Mouse (Mus musculus): Measurements from ENCODE around the gene 1700025G04Rik.
A peak's percentile ranks its signal among the peaks of the same experiment; 100 is the strongest.

The 1700025G04Rik gene

GRCm38 (mm10) chr1:152096045-152096444 is 6.1 kb upstream of the 1700025G04Rik start:
- Histone ChIP-seq H3K9me3 (ENCODE audit: low read length) (no peaks in the 10 kb centered on the region), H3K27me3 (ENCODE audit: insufficient read depth, low read length) (peaks cover 12% of the 10 kb centered on the region), H3K36me3 (ENCODE audit: insufficient read depth, low read length) (no peaks in the 10 kb centered on the region), H3K4me3 (replicated peaks; ENCODE audit: low read length) (no peak overlapping the region), H3K4me1 (replicated peaks; ENCODE audit: low read depth, low read length) (peaks cover 7% of the 10 kb centered on the region)
- TF ChIP-seq NANOG (IDR thresholded peaks at IDR 0.05; ENCODE audit: borderline replicate concordance, low read length) (no peak), POU5F1 (IDR thresholded peaks at IDR 0.05; ENCODE audit: borderline replicate concordance, low read length) (no peak), CTCF (conservative IDR thresholded peaks at IDR 0.05; ENCODE audit: low read length) (no peak)

DNA sequence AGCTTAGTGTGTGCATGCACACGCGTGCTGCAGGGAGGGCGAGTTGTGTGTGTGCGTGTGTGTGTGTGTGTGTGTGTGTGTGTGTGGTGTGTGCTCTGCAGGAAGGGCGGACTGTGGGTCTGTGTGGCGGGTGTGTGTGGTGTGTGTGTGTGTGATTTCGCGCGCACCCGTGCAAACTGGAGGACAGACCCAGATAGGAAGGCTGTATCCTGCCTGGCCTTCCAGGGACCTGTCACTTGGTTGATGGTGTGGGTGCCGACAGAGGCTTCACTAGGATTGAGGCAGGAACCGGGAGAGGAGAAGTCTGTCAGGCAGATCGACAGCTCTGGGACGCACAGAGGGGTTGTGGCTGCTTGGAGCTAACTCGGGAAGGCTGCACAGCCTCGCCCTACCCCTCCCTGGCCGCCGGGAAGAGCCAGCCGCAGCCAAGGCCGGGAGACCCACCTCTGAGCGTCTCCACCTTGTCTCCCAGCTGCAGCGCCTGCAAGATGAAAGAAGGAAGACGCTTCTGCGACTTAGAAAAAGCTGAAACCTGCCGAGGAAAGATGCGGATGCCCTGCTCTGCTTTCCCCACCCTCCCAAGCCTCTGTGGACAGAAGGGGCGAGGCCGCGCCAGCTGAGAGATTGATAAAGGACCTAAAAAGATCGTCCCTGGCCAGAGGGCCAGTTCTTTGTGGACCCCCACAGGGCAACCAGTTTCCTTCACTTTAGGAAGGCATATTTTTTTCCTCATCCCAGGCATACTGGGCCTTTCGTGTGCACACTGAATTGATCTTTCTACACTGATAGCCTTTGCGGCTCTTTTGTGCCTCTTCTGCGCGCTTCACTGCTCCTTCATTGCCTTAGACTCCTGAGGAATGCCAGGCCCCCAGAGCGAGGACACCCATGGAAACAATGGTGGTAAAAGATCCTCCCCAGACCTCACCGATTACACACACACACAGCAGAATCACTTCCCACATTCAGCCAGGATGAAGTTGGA is 930 bp upstream of the 1700025G04Rik start:
- H3K36me3 ChIP-seq (ENCODE audit: insufficient read depth, low read length) = no peaks in the 10 kb centered on the region
- H3K4me3 ChIP-seq (replicated peaks; ENCODE audit: low read length) = peak overlapping the region; percentile 96
- TF ChIP-seq NANOG (IDR thresholded peaks at IDR 0.05; ENCODE audit: borderline replicate concordance, low read length) (no peak), POU5F1 (IDR thresholded peaks at IDR 0.05; ENCODE audit: borderline replicate concordance, low read length) (no peak), CTCF (conservative IDR thresholded peaks at IDR 0.05; ENCODE audit: low read length) (no peak)
- peaks cover 44% of the 10 kb centered on the region for H3K4me1 ChIP-seq (replicated peaks; ENCODE audit: low read depth, low read length)
- peaks cover 26% of the 10 kb centered on the region for H3K27me3 ChIP-seq (ENCODE audit: insufficient read depth, low read length)
- H3K9me3 ChIP-seq (ENCODE audit: low read length) = no peaks in the 10 kb centered on the region

DNA sequence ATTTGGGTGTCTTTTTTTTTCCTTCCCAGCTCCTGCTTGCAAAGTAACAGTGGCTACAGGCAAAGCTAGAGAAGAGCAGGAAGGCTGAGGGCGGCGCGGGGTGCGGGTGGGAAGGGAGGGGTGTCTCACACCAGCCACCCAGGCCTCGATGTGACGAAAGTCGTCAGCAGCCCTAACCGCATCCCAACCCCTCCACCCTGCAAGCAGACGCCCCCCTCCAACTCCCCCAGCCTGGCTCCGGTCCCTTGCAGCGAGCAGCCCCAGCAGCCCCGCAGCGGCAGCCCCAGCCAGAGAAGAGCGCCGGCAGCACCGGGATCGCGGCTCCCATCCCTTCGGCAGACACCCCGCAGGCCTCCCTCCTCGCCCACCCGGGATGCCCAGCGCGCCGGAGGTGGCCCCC is 399 bp downstream of the 1700025G04Rik start:
- peaks cover 56% of the 10 kb centered on the region for H3K4me1 ChIP-seq (replicated peaks; ENCODE audit: low read depth, low read length)
- H3K36me3 ChIP-seq (ENCODE audit: insufficient read depth, low read length) = no peaks in the 10 kb centered on the region
- TF ChIP-seq POU5F1 (IDR thresholded peaks at IDR 0.05; ENCODE audit: borderline replicate concordance, low read length) = no peak
- TF ChIP-seq NANOG (IDR thresholded peaks at IDR 0.05; ENCODE audit: borderline replicate concordance, low read length) = no peak
- no peak for TF ChIP-seq CTCF (conservative IDR thresholded peaks at IDR 0.05; ENCODE audit: low read length)
- H3K4me3 ChIP-seq (replicated peaks; ENCODE audit: low read length) = peak overlapping the region; percentile 96
- H3K27me3 ChIP-seq (ENCODE audit: insufficient read depth, low read length) = peaks cover 19% of the 10 kb centered on the region
- H3K9me3 ChIP-seq (ENCODE audit: low read length) = no peaks in the 10 kb centered on the region

DNA sequence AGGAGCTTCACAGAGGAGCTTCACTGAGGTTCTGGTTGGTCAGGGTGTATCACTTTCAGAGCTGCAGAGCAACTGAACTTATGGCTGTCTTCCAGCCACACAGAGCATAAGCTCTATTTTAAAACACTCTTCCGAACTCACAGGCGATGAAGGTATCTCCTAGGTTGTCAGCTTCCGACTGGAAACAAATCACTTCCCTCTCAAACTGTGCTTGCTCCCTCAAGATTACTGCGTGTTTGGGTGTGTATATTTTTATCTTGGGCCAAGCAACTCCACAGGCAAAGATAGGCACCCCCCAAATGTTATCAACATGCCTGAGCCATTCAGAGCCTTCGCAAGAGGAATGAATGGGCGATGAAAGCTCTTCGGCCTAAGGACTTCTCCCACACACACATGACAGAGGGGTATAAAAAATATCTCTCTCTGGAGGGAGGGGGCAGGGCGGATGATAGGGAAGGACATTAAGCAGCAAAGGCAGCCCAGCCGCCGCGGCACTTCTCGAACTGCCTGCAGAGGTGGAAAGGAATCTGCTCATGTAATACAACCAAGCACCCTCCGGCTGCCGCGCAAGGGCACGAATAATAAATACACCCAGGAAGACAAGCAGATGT is 1.0 kb downstream of the 1700025G04Rik start:
- Histone ChIP-seq H3K9me3 (ENCODE audit: low read length) (no peaks in the 10 kb centered on the region), H3K4me1 (replicated peaks; ENCODE audit: low read depth, low read length) (peaks cover 62% of the 10 kb centered on the region), H3K27me3 (ENCODE audit: insufficient read depth, low read length) (peaks cover 19% of the 10 kb centered on the region), H3K4me3 (replicated peaks; ENCODE audit: low read length) (peak overlapping the region; percentile 96), H3K36me3 (ENCODE audit: insufficient read depth, low read length) (no peaks in the 10 kb centered on the region)
- TF ChIP-seq CTCF (conservative IDR thresholded peaks at IDR 0.05; ENCODE audit: low read length) (no peak), NANOG (IDR thresholded peaks at IDR 0.05; ENCODE audit: borderline replicate concordance, low read length) (no peak)

GRCm38 (mm10) chr1:152088030-152088429 is 1.9 kb downstream of the 1700025G04Rik start:
- Histone ChIP-seq H3K9me3 (ENCODE audit: low read length) (no peaks in the 10 kb centered on the region), H3K4me3 (replicated peaks; ENCODE audit: low read length) (no peak overlapping the region), H3K36me3 (ENCODE audit: insufficient read depth, low read length) (no peaks in the 10 kb centered on the region), H3K4me1 (replicated peaks; ENCODE audit: low read depth, low read length) (peaks cover 70% of the 10 kb centered on the region), H3K27me3 (ENCODE audit: insufficient read depth, low read length) (peaks cover 19% of the 10 kb centered on the region)
- no peak for TF ChIP-seq POU5F1 (IDR thresholded peaks at IDR 0.05; ENCODE audit: borderline replicate concordance, low read length)
- TF ChIP-seq NANOG (IDR thresholded peaks at IDR 0.05; ENCODE audit: borderline replicate concordance, low read length) = no peak
- TF ChIP-seq CTCF (conservative IDR thresholded peaks at IDR 0.05; ENCODE audit: low read length) = no peak

DNA sequence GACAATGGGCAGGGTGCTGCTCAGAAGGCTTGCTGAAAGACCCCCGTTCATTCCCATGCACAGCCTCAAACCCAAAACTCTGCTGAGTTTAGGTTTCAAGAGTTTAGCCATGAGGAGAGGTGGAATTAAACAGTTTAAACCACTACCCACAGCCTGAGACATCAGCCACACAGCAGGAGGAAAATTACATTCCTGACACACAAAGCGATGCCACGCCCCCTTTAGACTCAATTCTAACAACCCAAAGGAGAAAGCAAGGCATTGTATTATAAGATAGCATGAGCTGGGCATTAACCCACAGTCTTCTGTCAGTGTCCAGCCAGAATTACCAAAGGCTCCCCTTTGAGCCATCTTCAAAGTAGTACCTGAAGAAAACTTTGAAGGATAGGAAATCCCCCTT is 3.0 kb downstream of the 1700025G04Rik start:
- TF ChIP-seq NANOG (IDR thresholded peaks at IDR 0.05; ENCODE audit: borderline replicate concordance, low read length) = peak; percentile 89
- no peak for TF ChIP-seq CTCF (conservative IDR thresholded peaks at IDR 0.05; ENCODE audit: low read length)
- no peaks in the 10 kb centered on the region for H3K9me3 ChIP-seq (ENCODE audit: low read length)
- no peaks in the 10 kb centered on the region for H3K36me3 ChIP-seq (ENCODE audit: insufficient read depth, low read length)
- peaks cover 70% of the 10 kb centered on the region for H3K4me1 ChIP-seq (replicated peaks; ENCODE audit: low read depth, low read length)
- no peak overlapping the region for H3K4me3 ChIP-seq (replicated peaks; ENCODE audit: low read length)
- peaks cover 19% of the 10 kb centered on the region for H3K27me3 ChIP-seq (ENCODE audit: insufficient read depth, low read length)

- Histone ChIP-seq H3K4me3 (replicated peaks; ENCODE audit: low read length) (no peak overlapping the region), H3K36me3 (ENCODE audit: insufficient read depth, low read length) (no peaks in the 10 kb centered on the region), H3K9me3 (ENCODE audit: low read length) (no peaks in the 10 kb centered on the region), H3K4me1 (replicated peaks; ENCODE audit: low read depth, low read length) (peaks cover 60% of the 10 kb centered on the region), H3K27me3 (ENCODE audit: insufficient read depth, low read length) (peaks cover 16% of the 10 kb centered on the region)
- no peak for TF ChIP-seq NANOG (IDR thresholded peaks at IDR 0.05; ENCODE audit: borderline replicate concordance, low read length)
- no peak for TF ChIP-seq POU5F1 (IDR thresholded peaks at IDR 0.05; ENCODE audit: borderline replicate concordance, low read length)
- no peak for TF ChIP-seq CTCF (conservative IDR thresholded peaks at IDR 0.05; ENCODE audit: low read length)
These were observed 4.4 kb downstream of the 1700025G04Rik start for GRCm38 (mm10) chr1:152085561-152085960.

GRCm38 (mm10) chr1:152084638-152085345 is 5.1 kb downstream of the 1700025G04Rik start:
- Histone ChIP-seq H3K4me3 (replicated peaks; ENCODE audit: low read length) (peak overlapping the region; percentile 68), H3K27me3 (ENCODE audit: insufficient read depth, low read length) (peaks cover 16% of the 10 kb centered on the region), H3K4me1 (replicated peaks; ENCODE audit: low read depth, low read length) (peaks cover 60% of the 10 kb centered on the region), H3K9me3 (ENCODE audit: low read length) (no peaks in the 10 kb centered on the region), H3K36me3 (ENCODE audit: insufficient read depth, low read length) (no peaks in the 10 kb centered on the region)
- no peak for TF ChIP-seq NANOG (IDR thresholded peaks at IDR 0.05; ENCODE audit: borderline replicate concordance, low read length)
- no peak for TF ChIP-seq POU5F1 (IDR thresholded peaks at IDR 0.05; ENCODE audit: borderline replicate concordance, low read length)
- no peak for TF ChIP-seq CTCF (conservative IDR thresholded peaks at IDR 0.05; ENCODE audit: low read length)
